Mouse (Mus musculus): ENCODE measurements at regions not wholly inside any gene's neighbourhood (a gene's known extent, or its start where the extent isn't known, plus 50 kb on each side); places are given as distances from the start of the nearest gene placed in this dataset.

DNA sequence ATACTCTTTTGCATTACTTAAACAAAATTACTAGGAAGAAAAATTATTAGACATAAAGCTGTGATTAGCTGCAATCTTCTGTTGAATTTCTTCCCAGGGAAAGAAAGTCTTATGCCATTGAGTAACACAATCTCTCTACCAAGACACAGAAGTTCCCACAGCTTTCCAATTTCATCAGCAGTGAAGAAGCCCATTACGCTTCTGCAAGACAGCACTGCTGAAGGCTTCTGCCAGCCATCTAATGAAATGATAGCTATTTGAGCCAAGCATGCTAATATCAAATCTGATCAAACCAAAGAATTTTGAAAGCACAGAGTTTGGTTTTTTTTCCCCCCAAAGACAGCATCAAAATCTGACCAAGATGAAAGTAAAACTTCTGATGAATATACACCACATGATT, 230.0 kb upstream of the Plscr5 start:
- H3K4me3 ChIP-seq (replicated peaks; ENCODE audit: insufficient read depth, low read depth, low read length) = no peak overlapping the region
- H3K4me1 ChIP-seq (ENCODE audit: control insufficient read depth, insufficient read depth, low read length) = peaks cover 15% of the 10 kb centered on the region; the same call in 1 of the 2 replicates
- DNase-seq = peak in 1 of 2 experiments; percentile 49
- H3K27me3 ChIP-seq (ENCODE audit: control insufficient read depth, insufficient read depth, low read length) = no peaks in the 10 kb centered on the region
- 13% methylated on average over 1 of the region's 1 CpGs for WGBS
- H3K27ac ChIP-seq (ENCODE audit: insufficient read depth, low read length) = peak overlapping the region; percentile 51; the same call in 1 of the 2 replicates
- TF ChIP-seq POLR2A (IDR thresholded peaks at IDR 0.05; ENCODE audit: borderline replicate concordance, insufficient read depth, low read length) (no peak), CTCF (IDR thresholded peaks at IDR 0.05; ENCODE audit: borderline replicate concordance, insufficient read depth, low read depth, low read length) (no peak)

DNA sequence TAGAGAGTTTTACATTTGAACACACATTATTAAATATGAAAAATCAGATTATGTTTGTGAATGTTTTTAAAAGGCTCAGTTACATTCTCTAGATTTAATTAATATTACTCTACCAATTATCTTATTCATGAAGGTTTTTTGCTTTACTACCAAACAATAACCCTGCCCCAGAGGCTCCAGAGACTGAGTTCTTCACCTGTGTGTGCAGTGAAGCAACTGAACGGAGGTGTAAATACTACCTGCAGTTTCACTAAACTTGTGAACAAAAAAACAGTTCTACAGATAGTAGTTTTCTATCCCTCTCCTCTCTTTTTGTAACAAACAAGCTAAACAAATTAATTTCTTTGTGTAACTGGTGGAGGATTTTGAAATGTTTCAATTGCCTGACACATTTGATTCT, 231.1 kb upstream of the Plscr5 start:
- WGBS = 25% methylated on average over 1 of the region's 1 CpGs
- Histone ChIP-seq H3K27me3 (ENCODE audit: control insufficient read depth, insufficient read depth, low read length) (no peaks in the 10 kb centered on the region), H3K4me3 (replicated peaks; ENCODE audit: insufficient read depth, low read depth, low read length) (peak overlapping the region; percentile 25), H3K27ac (ENCODE audit: insufficient read depth, low read length) (peak overlapping the region; percentile 40; the same call in 1 of the 2 replicates), H3K4me1 (ENCODE audit: control insufficient read depth, insufficient read depth, low read length) (peaks cover 21% of the 10 kb centered on the region; the same call in 1 of the 2 replicates)
- TF ChIP-seq CTCF (IDR thresholded peaks at IDR 0.05; ENCODE audit: borderline replicate concordance, insufficient read depth, low read depth, low read length) (no peak), POLR2A (IDR thresholded peaks at IDR 0.05; ENCODE audit: borderline replicate concordance, insufficient read depth, low read length) (no peak)
- peak; percentile 20 to 43 for DNase-seq

DNA sequence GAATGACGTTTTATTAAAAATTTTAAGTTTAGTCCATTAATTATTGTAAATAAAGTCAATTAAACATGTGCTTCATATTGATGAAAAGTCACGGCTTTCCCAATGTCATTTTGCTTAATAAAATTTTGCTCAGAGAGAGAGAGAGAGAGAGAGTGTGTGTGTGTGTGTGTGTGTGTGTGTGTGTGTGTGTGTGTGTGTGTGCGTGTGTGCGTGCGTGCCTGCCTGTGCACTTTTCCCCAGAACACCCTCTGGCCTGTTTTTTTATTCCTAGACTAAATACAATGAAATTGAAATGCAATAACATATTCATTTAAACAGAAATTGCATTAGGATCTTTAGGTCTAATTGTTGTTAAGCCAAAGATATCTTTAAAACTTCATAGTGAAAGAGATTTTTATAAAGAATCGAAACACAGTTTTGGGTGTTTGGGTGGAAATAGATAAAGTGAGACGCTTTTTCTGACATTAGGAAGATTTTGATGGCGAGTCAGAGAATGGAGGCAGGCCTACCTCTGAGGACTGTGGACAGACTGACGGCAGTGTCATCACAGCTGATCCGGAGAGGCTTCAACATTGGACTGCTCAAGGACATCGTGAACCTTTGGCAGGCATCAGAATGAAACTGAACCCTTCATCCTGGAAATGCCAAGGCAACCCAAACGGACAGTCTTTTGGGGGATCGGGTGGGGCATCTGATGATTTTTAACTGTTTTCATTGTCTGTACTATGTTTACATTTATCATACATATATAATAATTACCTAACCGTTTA, 232.0 kb upstream of the Plscr5 start:
- Histone ChIP-seq H3K27me3 (ENCODE audit: control insufficient read depth, insufficient read depth, low read length) (no peaks in the 10 kb centered on the region), H3K4me1 (ENCODE audit: control insufficient read depth, insufficient read depth, low read length) (peaks cover 21% of the 10 kb centered on the region; the same call in 1 of the 2 replicates), H3K27ac (ENCODE audit: insufficient read depth, low read length) (peak overlapping the region; percentile 93), H3K4me3 (replicated peaks; ENCODE audit: insufficient read depth, low read depth, low read length) (peak overlapping the region; percentile 33)
- peak; percentile 75 to 80 for DNase-seq
- WGBS = 14% methylated on average over 14 of the region's 14 CpGs
- TF ChIP-seq CTCF (IDR thresholded peaks at IDR 0.05; ENCODE audit: borderline replicate concordance, insufficient read depth, low read depth, low read length) (no peak), POLR2A (IDR thresholded peaks at IDR 0.05; ENCODE audit: borderline replicate concordance, insufficient read depth, low read length) (peak; percentile 68; the same call in 1 of the 2 replicates)

DNA sequence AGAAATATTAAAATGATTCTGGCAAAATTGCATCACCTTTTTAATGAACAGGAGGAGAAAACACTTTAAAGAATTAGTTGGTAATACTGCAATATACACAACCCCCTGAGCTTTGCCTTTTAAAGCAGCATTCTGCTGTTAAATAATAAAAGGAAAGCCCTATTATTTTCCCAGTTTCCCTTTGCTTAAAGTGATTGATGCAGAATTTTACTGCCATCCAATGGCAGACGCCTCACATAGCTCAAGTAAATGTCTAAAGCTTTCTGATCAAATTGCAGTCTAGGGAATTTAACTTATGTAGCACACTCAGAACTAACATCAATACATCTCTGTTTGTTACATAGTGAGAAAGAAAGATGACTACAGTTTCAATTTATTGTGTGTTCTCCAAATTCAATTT, 233.1 kb upstream of the Plscr5 start:
- 5% methylated on average over 1 of the region's 1 CpGs for WGBS
- H3K27ac ChIP-seq (ENCODE audit: insufficient read depth, low read length) = no peak overlapping the region
- no peak for TF ChIP-seq POLR2A (IDR thresholded peaks at IDR 0.05; ENCODE audit: borderline replicate concordance, insufficient read depth, low read length)
- peak; percentile 48; the same call in 1 of the 2 replicates for TF ChIP-seq CTCF (IDR thresholded peaks at IDR 0.05; ENCODE audit: borderline replicate concordance, insufficient read depth, low read depth, low read length)
- peak overlapping the region; percentile 44 for H3K4me3 ChIP-seq (replicated peaks; ENCODE audit: insufficient read depth, low read depth, low read length)
- H3K4me1 ChIP-seq (ENCODE audit: control insufficient read depth, insufficient read depth, low read length) = peaks cover 21% of the 10 kb centered on the region; the same call in 1 of the 2 replicates
- no peaks in the 10 kb centered on the region for H3K27me3 ChIP-seq (ENCODE audit: control insufficient read depth, insufficient read depth, low read length)
- peak in 1 of 2 experiments; percentile 84 for DNase-seq

DNA sequence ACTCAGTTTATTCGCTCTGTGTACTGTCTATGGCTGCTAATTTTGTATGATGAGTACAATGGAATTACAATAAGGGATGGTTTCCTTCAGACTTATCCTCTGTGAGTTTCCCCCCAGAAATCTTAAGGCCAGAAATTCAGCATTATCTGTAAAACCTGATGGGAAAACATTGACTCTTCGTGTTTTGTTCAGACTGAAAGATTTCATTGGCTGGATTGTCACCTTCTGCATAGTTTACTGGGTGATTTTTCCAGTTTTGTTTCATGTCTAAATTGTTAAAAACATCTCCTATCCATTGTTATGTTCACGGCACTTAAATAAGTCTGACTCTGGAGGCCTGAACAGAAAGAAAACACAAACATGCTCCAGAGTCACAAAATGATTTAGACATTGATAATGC, 233.7 kb upstream of the Plscr5 start:
- peak in 1 of 2 experiments; percentile 42 for DNase-seq
- peak overlapping the region; percentile 74; the same call in 1 of the 2 replicates for H3K27ac ChIP-seq (ENCODE audit: insufficient read depth, low read length)
- H3K4me1 ChIP-seq (ENCODE audit: control insufficient read depth, insufficient read depth, low read length) = peaks cover 16% of the 10 kb centered on the region; the same call in 1 of the 2 replicates
- 13% methylated on average over 3 of the region's 3 CpGs for WGBS
- TF ChIP-seq CTCF (IDR thresholded peaks at IDR 0.05; ENCODE audit: borderline replicate concordance, insufficient read depth, low read depth, low read length) = no peak
- TF ChIP-seq POLR2A (IDR thresholded peaks at IDR 0.05; ENCODE audit: borderline replicate concordance, insufficient read depth, low read length) = no peak
- no peaks in the 10 kb centered on the region for H3K27me3 ChIP-seq (ENCODE audit: control insufficient read depth, insufficient read depth, low read length)
- no peak overlapping the region for H3K4me3 ChIP-seq (replicated peaks; ENCODE audit: insufficient read depth, low read depth, low read length)

DNA sequence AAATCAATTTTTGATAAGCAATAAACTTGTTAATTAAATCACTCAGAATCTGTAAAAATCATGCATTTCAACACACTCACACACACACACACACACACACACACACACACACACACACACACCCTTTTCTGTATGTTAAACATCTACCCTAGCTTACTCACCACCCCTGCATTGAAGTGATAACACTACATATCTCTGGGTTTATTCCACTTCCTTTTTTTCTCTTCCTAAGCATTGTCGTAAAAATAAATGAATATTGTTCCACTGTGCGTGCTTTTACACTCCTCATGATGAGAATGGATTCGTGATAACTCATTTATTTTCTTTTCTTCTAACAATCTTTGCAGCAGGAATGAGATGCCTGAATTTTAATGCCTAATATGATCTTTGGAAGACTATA, 234.3 kb upstream of the Plscr5 start:
- H3K27me3 ChIP-seq (ENCODE audit: control insufficient read depth, insufficient read depth, low read length) = no peaks in the 10 kb centered on the region
- peaks cover 16% of the 10 kb centered on the region; the same call in 1 of the 2 replicates for H3K4me1 ChIP-seq (ENCODE audit: control insufficient read depth, insufficient read depth, low read length)
- peak overlapping the region; percentile 34 for H3K4me3 ChIP-seq (replicated peaks; ENCODE audit: insufficient read depth, low read depth, low read length)
- WGBS = 21% methylated on average over 3 of the region's 3 CpGs
- peak overlapping the region; percentile 83; the same call in 1 of the 2 replicates for H3K27ac ChIP-seq (ENCODE audit: insufficient read depth, low read length)
- TF ChIP-seq POLR2A (IDR thresholded peaks at IDR 0.05; ENCODE audit: borderline replicate concordance, insufficient read depth, low read length) (no peak), CTCF (IDR thresholded peaks at IDR 0.05; ENCODE audit: borderline replicate concordance, insufficient read depth, low read depth, low read length) (no peak)
- peak in 1 of 2 experiments; percentile 15 for DNase-seq

DNA sequence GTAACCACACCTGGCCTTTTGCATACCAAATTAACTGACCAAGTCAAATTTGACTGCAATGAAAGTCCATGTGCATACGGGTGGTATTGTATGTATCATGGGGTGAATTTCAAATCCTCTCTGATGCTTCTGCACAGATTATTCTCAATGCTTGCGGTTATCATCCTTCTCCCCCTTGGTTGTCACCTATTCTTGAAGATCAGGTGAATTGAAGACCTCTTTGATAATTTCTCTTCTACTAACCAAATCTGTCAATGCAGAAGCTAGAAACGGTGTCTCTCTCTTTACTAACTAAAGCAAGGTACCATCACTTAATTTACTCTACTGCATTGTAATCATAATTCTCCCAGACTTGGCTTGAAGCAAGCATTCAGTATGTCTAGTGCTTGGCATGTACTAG, 235.7 kb upstream of the Plscr5 start:
- DNase-seq = peak in 1 of 2 experiments; percentile 51
- H3K27ac ChIP-seq (ENCODE audit: insufficient read depth, low read length) = peak overlapping the region; percentile 63; the same call in 1 of the 2 replicates
- H3K27me3 ChIP-seq (ENCODE audit: control insufficient read depth, insufficient read depth, low read length) = no peaks in the 10 kb centered on the region
- 45% methylated on average over 3 of the region's 3 CpGs for WGBS
- TF ChIP-seq POLR2A (IDR thresholded peaks at IDR 0.05; ENCODE audit: borderline replicate concordance, insufficient read depth, low read length) (no peak), CTCF (IDR thresholded peaks at IDR 0.05; ENCODE audit: borderline replicate concordance, insufficient read depth, low read depth, low read length) (no peak)
- peaks cover 16% of the 10 kb centered on the region; the same call in 1 of the 2 replicates for H3K4me1 ChIP-seq (ENCODE audit: control insufficient read depth, insufficient read depth, low read length)
- H3K4me3 ChIP-seq (replicated peaks; ENCODE audit: insufficient read depth, low read depth, low read length) = no peak overlapping the region
